Mouse (Mus musculus) gastrocnemius, postnatal 36 days (tissue): ENCODE measurements around the gene Srsf1. TPM values are rescaled to one million over a fixed set of nuclear protein-coding genes. Genes with fewer than 3 reads are reported as not detected.

Experiments used
- DNase-seq, 2 experiments: peaks; one replicate each; pipeline ENCODE4 v3.0.0; 2022
- intact Hi-C: fragments of 180-260 bp; cut with DNase I; formaldehyde crosslinking; loops from one replicate; pipeline ENCODE4 v1.15.1; 2025
- total RNA-seq, 2 experiments: library from RNA; stranded (reverse); gene quantifications; 2 replicates each; pipeline ENCODE4 v1.2.3; 2021

Srsf1 gene
- total RNA-seq, 2 experiments from 2014 or later, result 54.4 to 60.2 TPM

DNA sequence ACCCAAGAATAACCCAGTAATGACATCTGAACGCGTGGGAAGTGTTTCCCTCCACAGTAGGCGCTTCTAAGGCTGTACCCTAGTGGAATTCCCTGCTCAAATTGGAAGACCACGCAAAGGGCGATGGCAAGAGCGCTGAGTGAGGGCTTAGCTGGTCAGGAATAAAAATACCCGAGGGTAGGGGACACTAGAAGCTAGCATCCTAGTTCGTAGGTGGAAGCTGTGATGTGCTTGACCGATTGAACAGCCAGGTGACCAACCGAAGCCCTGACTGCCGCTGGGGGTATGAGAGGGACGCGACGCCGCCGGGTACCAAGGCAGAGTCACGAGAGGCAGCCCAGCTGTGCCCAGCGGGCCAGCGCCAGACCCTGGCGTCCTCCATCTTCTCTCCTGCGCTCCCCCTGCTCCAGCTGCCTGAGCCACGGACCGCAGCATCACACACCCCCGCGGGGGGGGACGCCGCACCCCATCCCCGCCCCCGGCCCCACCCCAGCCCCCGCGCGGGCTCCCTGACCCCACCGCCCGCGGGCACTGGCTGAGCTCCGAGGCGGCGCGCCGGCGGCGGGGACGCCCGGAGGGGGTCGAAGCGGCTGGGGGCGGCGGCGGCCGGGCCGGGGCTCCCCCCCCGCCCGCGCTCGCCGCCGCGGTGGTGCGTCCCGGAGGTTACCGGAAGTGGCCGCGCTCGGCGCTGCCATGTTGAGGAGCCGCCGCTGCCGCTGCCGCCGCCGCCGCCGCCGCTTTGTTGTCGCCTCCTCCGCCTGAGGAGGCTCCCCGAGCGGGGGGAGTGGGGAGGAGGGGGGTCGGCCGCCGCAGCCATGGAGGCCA, 20.6 kb downstream of the Srsf1 start, which contains the start of gene Vezf1:
Vezf1 (plus strand) TSS at position 694 of the 825 bp plus-strand sequence.
- intact Hi-C loops, result loop anchor here (2.0 kb wide), 1 partner anchor 89 kb away; no protein-coding TSS in a partner anchor
- DNase-seq, result peak; percentile 63 to 70

DNA sequence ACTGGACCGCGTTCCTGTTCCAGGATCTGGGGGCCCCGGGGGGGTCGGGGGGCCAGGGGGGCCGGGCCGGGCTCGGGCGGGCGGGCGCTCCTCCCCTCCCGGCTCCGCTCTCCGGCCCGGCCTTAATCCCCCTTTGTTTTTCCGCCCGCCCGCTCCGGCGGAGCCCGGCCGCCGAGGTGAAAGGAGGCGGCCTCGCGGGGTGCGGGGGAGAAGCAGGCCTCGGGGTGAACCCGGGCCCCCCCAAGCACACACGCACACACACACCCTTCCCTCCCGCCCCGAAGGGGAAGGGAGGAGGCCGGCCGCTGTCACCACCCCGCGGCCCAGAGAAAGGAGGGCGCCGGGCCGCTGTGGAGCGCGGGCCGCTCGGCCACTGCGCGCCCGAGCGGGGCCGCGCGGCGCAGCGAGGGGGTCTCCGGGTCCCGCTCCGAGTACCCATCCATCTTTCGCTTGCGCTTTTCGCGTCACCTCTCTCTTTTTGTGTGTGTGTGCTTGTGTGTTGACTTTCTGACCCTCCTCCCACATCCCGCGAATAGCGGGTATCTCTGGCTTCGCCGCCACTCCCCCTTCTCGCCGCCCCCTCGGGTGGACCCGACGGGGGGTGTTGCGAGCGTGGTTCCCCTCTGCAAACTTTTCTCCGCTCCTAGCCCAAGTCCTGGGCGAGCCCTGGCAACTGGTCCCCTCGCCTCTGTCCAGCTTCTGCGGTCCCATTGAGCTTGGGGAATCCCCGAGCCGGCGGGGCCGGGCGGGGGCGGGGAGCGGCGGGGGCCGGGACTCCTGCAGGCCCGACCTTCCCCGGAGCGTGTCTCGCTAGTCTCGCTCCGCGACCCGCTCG, 21.5 kb downstream of the Srsf1 start:
- intact Hi-C loops, result loop anchor here (2.0 kb wide), 1 partner anchor 88 kb away; no protein-coding TSS in a partner anchor
- DNase-seq, result peak; percentile 73 to 75

DNA sequence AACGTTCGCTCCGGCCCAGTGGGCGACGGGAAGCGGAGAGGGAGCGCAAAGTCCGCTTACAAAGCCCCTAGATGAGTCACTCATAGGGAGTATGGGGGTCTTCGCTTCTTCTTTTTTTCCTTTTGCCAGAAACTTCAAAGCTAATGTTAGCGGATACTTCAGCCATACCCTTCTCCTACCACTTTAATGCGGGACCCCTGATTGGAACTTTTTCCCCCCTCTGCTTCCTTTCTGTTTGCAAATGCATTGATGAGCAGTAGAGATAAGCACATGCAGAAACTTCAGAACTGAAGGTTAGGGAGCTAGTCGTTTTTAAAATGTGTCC, 22.0 kb downstream of the Srsf1 start:
- DNase-seq, result no peak
- intact Hi-C loops, result loop anchor here (2.0 kb wide), 1 partner anchor 88 kb away; no protein-coding TSS in a partner anchor

DNA sequence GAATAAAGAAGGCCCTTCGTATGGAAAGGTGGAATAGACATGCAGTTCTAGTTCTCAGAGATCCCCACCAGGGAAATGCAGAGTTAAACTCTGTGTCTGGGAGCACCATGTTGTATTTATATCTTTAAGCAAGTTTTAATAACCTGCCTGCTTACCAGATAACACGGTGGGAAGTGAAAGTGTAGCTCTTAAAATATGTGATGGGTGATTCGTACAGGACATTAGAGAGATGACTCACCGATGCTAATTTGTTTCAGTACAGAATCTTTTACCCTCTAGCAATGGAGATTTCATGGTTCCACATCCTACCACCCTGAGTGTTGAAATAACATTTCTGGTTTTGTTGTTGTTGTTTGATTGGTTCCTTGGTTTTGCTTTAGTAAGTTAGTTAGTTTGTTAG, 23.2 kb downstream of the Srsf1 start:
- intact Hi-C loops, result loop anchor here (5.0 kb wide), 1 partner anchor 37 kb away; no protein-coding TSS in a partner anchor

DNA sequence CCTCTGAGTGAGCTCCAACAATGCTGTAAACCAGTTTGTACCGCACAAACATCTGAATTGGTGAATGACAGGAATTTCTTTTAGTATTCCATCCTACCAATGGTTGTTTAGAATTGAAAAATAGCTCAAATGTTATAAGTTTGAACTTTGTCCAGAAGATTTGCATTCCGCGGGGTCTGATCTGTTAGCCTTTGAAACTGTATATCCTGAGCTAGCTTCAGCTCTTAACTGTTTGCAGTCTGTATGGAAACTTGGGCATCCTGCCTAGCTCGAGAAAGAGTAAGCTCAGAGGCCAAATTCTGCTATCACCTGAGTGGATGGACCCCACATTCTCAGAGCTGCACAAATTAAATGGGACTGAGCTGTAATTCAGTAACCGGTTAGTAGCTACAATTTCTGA, 23.9 kb downstream of the Srsf1 start:
- DNase-seq, result no peak
- intact Hi-C loops, result loop anchor here (5.0 kb wide), 1 partner anchor 36 kb away; no protein-coding TSS in a partner anchor

More for the DNA sequence above, 23.2 kb downstream of the Srsf1 start:
- no peak for DNase-seq

DNA sequence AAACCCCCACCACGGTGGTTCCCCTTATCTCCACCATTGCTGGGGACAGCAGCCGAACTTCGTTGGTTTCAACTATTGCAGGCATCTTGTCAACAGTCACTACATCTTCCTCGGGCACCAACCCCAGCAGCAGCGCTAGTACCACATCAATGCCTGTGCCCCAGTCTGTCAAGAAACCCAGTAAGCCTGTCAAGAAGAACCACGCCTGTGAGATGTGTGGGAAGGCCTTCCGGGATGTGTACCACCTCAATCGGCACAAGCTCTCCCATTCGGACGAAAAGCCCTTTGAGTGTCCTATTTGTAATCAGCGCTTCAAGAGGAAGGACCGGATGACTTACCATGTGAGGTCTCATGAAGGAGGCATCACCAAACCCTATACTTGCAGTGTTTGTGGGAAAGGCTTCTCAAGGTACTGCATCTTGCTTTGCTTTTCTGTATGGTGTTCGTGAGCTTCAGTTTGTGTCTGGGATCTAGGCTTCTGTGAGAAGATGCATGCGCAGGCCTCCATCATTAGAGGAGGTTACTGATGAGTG, 26.2 kb downstream of the Srsf1 start:
- DNase-seq, result no peak
- intact Hi-C loops, result loop anchor here (5.0 kb wide), 1 partner anchor 34 kb away; no protein-coding TSS in a partner anchor

DNA sequence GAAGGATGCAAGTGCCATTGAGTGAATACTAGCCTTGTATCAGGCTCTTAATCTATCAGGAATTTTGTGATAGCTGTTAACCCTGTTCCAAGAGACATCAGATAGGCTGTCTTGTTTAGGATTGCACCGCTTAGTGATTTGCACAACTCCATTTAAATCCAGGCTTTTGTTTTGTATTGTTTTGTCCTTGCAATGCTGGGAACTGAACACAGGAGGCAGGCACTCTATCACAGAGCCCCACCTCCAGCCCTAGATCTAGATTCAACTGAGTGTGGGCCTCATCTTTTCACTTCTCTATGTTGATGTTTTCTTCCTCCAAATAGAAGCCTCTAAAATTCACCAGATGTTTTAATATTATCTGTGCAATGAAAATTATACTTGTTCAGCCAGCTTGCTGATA, 28.5 kb downstream of the Srsf1 start:
- intact Hi-C loops, result no loop called here
- no peak for DNase-seq

DNA sequence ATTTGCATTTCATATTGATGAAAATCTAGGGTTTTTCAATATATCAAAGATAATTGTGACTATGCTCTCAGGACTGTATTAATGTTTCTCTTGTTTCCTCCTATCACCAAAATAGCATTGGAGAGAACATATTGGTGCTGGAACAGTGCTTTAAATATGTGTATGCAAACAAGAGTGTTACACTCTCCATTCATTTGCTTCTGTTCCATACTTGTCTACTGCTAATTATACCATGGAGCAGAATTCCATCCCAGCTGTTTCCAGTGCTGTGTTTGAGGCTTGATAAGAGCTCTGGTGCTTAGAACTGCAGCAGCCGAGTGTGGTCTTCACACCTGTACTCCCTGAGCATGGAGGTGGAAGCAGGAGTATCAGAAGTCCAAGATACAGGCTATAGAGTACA, 29.2 kb downstream of the Srsf1 start:
- DNase-seq, result no peak
- intact Hi-C loops, result no loop called here

DNA sequence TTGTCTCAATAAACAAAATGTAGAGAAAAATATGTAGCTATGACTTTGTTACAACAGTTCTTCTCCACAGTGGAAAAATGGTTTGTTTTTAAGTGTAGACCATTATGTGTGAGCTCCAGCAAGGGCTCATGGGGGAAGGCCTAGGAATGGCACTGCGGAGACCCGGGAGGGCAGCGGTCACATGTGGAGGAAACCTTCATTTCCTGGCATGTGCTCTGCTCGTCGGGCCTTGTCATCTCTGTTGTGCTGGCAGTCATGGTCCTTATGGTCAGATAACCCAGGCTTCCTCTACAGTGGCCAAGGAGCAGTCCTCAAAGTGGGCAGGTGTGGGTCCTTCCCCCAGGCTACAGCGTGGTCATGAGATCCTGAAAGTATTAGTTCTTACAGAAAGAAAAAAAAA, 36.5 kb downstream of the Srsf1 start:
- intact Hi-C loops, result no loop called here
- DNase-seq, result no peak

DNA sequence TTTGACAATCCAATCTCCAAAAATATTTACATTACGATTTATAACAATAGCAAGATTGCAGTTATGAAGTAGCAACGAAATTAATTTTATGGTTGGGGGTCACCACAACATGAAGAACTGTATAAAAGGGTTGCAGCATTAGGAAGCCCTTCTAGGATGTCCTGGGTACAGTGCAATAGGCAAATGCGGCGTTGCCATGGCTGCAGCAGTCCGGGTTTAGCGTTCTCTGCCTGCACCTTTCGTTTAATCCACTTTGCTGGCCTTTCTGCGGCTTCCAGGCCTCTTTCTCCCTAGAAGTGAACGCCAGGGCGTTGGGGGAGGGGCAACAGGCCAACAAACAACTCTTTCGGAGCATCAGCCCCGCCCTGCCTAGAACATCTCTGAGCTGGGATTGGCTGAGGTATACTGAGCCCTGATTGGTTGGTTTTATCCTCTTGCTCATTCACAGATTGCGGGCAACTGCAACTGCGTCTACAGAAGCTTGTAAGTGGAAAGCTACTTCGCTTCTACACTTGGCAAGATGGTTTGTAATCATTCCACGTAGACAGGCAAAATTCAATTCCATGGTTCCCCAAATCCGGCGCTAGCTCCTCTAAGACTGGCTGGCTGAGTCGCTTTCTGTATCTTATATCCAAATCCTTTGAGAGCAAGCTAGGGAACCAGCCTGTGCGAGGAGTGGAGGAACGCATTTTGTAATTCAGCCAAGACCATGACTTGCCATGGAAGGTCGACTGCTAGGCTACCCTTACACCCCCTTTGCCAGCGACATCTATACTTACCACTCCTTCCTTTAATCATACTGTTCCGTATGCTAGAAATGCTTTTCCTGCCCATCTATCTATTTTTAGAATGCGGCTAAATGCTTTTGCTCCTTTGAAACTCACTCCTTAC, 39.8 kb downstream of the Srsf1 start:
- peak; percentile 83 to 93 for DNase-seq
- intact Hi-C loops, result no loop called here

DNA sequence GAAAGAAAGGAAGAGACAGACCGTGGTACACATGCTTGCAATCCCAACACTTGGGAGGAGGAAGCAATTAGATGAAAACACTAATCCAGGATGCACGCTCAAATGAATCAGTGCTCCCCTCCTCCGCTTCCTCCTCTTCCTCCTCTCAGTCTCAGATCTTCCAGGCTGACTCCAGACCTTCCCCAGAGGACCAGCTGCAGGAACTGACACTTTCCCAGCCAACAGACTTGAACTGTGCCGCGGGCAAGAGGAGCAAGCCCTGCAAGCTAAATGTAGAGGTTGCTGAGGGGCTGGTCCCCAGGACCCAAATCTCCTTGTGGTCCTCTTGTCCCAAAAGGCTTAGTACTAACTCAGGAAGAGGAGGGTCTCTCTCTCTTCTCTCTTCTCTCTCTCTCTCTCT, 42.0 kb downstream of the Srsf1 start:
- intact Hi-C loops, result no loop called here
- no peak for DNase-seq

DNA sequence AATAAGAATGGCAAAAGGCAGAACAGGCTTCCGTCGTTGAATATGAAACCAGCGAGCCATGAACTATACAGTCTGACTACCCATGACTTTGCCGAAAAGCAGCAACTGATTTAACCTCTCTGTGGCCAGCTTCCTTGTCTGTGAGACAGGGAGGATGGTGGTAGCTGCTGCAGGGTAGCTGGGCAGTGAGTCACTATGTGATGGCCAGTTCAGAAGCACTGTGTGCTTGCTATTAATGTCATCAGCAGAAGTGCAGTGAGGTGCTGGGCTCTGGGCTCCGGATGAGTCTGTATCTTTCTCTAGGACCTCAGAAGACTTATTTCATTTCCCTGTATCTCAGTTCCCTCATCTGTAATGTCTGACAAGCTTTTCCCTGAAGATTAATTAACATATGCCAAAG, 43.1 kb downstream of the Srsf1 start:
- DNase-seq, result no peak
- intact Hi-C loops, result no loop called here

DNA sequence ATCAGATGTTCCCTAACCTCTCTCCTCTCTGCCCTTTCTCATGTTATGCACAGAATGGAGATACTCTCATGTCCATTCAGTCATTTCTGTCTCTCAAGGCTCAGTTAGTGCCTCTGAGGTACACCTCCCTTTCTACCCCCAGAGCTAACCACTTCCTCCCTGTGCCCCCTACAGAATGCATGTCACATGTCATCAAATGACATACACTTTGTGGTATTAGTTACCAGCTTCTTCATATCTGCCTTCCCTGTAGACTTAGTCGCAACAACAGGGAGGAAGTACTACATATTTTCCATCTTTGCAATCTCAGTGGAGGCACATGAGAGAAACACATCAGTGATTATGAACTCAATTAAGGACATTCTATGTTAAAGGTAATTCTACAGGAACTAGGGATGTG, 44.8 kb downstream of the Srsf1 start:
- intact Hi-C loops, result no loop called here
- DNase-seq, result no peak

DNA sequence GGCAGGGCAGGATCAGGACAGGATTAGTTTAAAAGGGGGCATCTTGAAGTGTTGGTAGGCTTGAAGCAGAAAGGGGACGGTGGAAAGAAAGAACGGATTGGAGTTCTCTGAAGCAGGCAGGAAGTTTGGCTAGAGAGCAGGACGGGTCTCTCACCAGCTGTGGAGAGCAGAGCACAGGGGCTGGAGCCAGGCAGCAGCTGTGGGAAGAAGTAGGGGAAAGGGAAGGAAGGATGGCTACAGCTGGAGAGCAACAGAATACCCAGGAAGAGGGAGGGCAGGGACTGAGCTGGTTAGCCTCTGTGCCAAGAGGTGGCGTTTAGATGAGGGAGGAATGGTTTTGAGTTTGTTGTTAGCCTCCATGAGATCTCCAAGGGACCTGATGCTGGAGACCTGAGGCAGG, 50.0 kb downstream of the Srsf1 start:
- intact Hi-C loops, result no loop called here
- peak in 1 of 2 experiments; percentile 33 for DNase-seq

DNA sequence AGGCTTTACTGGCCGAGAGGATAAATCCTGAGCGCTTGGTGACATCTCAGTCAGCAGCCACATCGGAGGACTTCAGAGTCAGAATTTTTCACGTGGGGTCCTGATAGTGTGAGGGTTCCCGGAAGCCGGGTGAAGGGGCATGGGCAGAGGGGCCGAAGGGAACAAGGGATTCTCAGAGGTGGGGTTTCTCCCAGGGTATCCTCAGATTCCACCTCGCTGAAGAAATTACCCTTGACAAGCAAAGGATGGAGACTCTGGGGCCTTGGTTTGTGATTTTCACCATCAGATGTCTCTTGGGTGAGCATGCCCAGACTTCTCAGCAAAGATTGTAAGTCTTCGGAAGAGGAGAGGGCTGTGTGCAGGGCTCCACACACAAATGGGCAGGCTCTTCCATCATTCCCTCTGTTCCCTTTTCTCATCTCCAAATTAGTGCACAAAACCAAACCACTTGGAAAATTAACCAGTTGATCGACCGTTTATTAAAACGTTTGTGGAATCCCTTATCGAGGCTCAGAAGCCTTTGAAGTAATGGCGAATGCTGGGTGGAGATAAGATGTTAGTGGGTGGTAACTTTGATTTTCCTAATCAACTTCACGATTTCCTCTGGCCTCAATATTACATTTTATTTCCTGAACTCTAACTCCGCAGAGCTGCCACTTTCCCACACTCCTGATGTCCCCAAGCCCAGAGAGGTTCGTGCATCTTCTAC, 51.0 kb downstream of the Srsf1 start, which contains the start of gene Cuedc1:
Cuedc1 (plus strand) TSS at position 38 of the 709 bp plus-strand sequence.
- intact Hi-C loops, result no loop called here
- no peak for DNase-seq

DNA sequence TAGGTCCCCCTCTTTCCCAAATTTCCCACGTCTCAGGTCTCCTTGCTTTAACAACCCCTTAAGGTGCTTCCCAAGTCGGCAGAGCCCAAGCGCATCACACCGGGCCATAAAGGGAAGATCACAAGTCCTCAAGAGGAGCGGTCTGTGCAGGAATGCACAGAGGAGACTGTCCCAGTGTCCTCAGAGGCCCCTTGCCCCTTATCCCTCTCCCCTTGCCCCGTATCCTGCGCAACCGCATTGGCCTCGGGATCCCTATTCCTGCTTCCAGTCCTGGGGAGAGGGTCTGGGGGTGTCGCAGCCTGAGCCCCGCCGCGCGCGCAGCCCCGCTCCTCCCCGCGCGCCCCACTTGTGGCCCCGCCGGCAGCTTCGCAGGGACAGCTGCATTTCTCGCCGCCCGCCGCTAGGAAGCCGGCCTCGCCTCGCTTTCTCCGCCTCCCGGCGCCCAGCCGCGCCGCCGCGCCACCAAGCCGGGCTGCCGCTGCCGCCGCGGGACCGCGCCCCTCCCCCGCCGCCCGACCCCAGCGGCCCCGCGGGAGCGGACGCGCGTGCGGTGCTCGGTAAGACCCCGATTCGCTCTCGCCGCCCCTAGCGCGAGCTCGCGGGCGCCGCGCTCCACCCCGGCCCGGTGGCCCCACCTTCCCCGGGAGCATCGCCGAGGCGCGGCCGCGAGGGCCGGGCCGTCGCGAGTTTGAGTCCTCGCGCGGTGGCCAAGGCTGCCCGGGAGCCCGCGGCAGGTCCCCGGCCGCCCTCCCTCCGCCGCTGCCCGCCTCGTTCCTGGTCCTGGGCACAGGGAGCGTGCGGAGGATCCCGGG, 51.8 kb downstream of the Srsf1 start:
- intact Hi-C loops, result no loop called here
- peak; percentile 60 to 75 for DNase-seq

DNA sequence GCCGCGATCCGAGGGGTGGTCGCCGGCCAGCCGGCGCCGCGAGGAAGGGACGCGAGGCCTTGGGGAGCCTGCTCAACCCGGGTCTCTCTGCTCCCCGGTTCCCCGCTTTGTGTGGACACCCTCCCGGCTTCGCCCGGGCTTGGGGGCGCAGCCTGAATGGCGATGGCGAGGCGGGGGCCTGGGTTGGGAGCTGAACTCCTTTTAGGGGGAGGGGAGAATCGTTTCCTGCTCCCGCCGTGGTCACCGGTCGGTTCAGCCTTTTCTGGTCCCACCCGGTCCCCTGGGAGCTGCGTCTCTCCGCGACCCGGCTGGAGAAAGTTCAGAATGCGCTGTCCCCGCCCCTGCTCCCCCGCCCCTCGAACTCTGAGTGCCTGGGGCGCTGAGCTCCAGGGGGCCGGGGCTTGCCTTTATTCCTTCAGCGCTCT, 52.4 kb downstream of the Srsf1 start:
- intact Hi-C loops, result no loop called here
- peak; percentile 76 to 83 for DNase-seq

DNA sequence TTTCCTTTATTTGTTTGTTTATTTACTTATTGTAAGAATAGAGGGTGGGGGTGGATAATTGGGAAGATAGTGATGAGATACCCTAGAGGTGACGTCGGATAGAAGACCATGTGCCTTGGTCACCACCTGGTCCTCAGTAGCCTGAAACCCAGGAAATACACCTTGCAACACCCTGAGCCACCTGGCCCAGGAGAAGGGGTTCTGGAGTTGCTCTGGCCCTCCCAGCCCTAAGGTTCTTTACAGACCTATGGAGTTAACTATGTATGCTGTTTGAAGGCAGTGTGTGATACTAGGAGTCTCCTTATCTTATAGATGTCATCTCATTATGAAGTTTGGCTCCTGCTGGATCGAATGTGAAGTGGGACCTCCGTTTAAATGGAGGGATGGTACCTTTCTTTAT, 53.0 kb downstream of the Srsf1 start:
- intact Hi-C loops, result no loop called here
- DNase-seq, result no peak
